Mouse (Mus musculus) layer of hippocampus, adult 2 months (tissue): ENCODE measurements around the gene Slc35f6. TPM values are rescaled to one million over a fixed set of nuclear protein-coding genes. Genes with fewer than 3 reads are reported as not detected.
"Not testable (repeated sequence)": the region's sequence is repeated elsewhere in the genome, so short reads cannot be mapped to it uniquely, and the experiment has no call there.

Experiments
- DNase-seq, 2 experiments: peaks; one replicate each; pipeline ENCODE4 v3.0.0; 2022; ENCODE audit warnings: low spot score in 2 of 2
- H3K27ac ChIP-seq: fragments of 200-600 bp; 2 replicates; pipeline ENCODE4 v1.8.1; 2022
- H3K4me3 ChIP-seq: fragments of 200-600 bp; 2 replicates; pipeline ENCODE4 v1.8.1; 2022; ENCODE audit warnings: mild to moderate bottlenecking
- CTCF ChIP-seq: fragments of 200-600 bp; conservative IDR thresholded peaks from 2 replicates; pipeline ENCODE4 v1.8.1; 2022; ENCODE audit warnings: antibody characterized with exemption, mild to moderate bottlenecking, moderate library complexity
- total RNA-seq, 2 experiments: library from RNA; stranded (reverse); gene quantifications; 2 replicates each; pipeline ENCODE4 v1.2.3; 2021

Slc35f6 gene
- total RNA-seq, 2 experiments from 2014 or later: 39.2 to 39.9 TPM

- TF ChIP-seq CTCF: peak; percentile 26; the same call in 1 of the 2 replicates
- Histone ChIP-seq H3K4me3 (no peak overlapping the region), H3K27ac (no peak overlapping the region)
- no peak for DNase-seq
These were observed 21.1 kb downstream of the Slc35f6 start for GRCm38 (mm10) chr5:30668637-30669495.

- Histone ChIP-seq H3K4me3 (no peak overlapping the region), H3K27ac (no peak overlapping the region)
- TF ChIP-seq CTCF: no peak
- no peak for DNase-seq
These were observed 21.7 kb downstream of the Slc35f6 start for GRCm38 (mm10) chr5:30669496-30669830.

- no peak overlapping the region for H3K27ac ChIP-seq
- no peak overlapping the region for H3K4me3 ChIP-seq
- TF ChIP-seq CTCF: no peak
- no peak for DNase-seq
These were observed 22.4 kb downstream of the Slc35f6 start for GRCm38 (mm10) chr5:30670091-30670490.

GRCm38 (mm10) chr5:30674001-30674400 lies 26.3 kb downstream of the Slc35f6 start:
- TF ChIP-seq CTCF: no peak
- Histone ChIP-seq H3K27ac (no peak overlapping the region), H3K4me3 (no peak overlapping the region)

GRCm38 (mm10) chr5:30676800-30677199 lies 29.1 kb downstream of the Slc35f6 start:
- no peak for TF ChIP-seq CTCF
- H3K4me3 ChIP-seq: no peak overlapping the region
- H3K27ac ChIP-seq: no peak overlapping the region
- DNase-seq: no peak

More at GRCm38 (mm10) chr5:30674001-30674400, 26.3 kb downstream of the Slc35f6 start:
- DNase-seq: no peak

GRCm38 (mm10) chr5:30678069-30678468 lies 30.3 kb downstream of the Slc35f6 start:
- not testable (repeated sequence) for H3K4me3 ChIP-seq, H3K27ac ChIP-seq
- DNase-seq: peak in 1 of 2 experiments; percentile 3

- Histone ChIP-seq H3K27ac (no peak overlapping the region), H3K4me3 (no peak overlapping the region)
- DNase-seq: no peak
- TF ChIP-seq CTCF: no peak
These were observed 31.1 kb downstream of the Slc35f6 start for GRCm38 (mm10) chr5:30678722-30679296.

GRCm38 (mm10) chr5:30679593-30679992 lies 31.9 kb downstream of the Slc35f6 start:
- DNase-seq: no peak
- H3K4me3 ChIP-seq: no peak overlapping the region
- no peak overlapping the region for H3K27ac ChIP-seq
- no peak for TF ChIP-seq CTCF

- DNase-seq: no peak
- Histone ChIP-seq H3K27ac (no peak overlapping the region), H3K4me3 (no peak overlapping the region)
- no peak for TF ChIP-seq CTCF
These were observed 34.2 kb downstream of the Slc35f6 start for GRCm38 (mm10) chr5:30681970-30682369.

GRCm38 (mm10) chr5:30682967-30683600 lies 35.4 kb downstream of the Slc35f6 start:
- Histone ChIP-seq H3K4me3 (no peak overlapping the region), H3K27ac (no peak overlapping the region)
- DNase-seq: no peak
- peak; percentile 63 for TF ChIP-seq CTCF

- H3K4me3 ChIP-seq: no peak overlapping the region
- no peak overlapping the region for H3K27ac ChIP-seq
- peak; percentile 66 for TF ChIP-seq CTCF
- DNase-seq: no peak
These were observed 36.3 kb downstream of the Slc35f6 start for GRCm38 (mm10) chr5:30683993-30684392.

GRCm38 (mm10) chr5:30686781-30687180 lies 39.0 kb downstream of the Slc35f6 start:
- DNase-seq: no peak
- peak; percentile 81 for TF ChIP-seq CTCF
- Histone ChIP-seq H3K27ac (no peak overlapping the region), H3K4me3 (no peak overlapping the region)

GRCm38 (mm10) chr5:30700361-30701000 lies 52.7 kb downstream of the Slc35f6 start:
- no peak for TF ChIP-seq CTCF
- no peak for DNase-seq
- H3K27ac ChIP-seq: no peak overlapping the region
- no peak overlapping the region for H3K4me3 ChIP-seq

- not testable (repeated sequence) for DNase-seq, H3K27ac ChIP-seq, H3K4me3 ChIP-seq
These were observed 53.6 kb downstream of the Slc35f6 start for GRCm38 (mm10) chr5:30701373-30701772.
